Mouse (Mus musculus) thymus, postnatal 14 days (tissue): ENCODE results near the gene Dapk3.

ENCODE experiments used
- DNase-seq: peaks from one replicate; pipeline ENCODE4 v3.0.0; 2021

Gene Dapk3

DNA sequence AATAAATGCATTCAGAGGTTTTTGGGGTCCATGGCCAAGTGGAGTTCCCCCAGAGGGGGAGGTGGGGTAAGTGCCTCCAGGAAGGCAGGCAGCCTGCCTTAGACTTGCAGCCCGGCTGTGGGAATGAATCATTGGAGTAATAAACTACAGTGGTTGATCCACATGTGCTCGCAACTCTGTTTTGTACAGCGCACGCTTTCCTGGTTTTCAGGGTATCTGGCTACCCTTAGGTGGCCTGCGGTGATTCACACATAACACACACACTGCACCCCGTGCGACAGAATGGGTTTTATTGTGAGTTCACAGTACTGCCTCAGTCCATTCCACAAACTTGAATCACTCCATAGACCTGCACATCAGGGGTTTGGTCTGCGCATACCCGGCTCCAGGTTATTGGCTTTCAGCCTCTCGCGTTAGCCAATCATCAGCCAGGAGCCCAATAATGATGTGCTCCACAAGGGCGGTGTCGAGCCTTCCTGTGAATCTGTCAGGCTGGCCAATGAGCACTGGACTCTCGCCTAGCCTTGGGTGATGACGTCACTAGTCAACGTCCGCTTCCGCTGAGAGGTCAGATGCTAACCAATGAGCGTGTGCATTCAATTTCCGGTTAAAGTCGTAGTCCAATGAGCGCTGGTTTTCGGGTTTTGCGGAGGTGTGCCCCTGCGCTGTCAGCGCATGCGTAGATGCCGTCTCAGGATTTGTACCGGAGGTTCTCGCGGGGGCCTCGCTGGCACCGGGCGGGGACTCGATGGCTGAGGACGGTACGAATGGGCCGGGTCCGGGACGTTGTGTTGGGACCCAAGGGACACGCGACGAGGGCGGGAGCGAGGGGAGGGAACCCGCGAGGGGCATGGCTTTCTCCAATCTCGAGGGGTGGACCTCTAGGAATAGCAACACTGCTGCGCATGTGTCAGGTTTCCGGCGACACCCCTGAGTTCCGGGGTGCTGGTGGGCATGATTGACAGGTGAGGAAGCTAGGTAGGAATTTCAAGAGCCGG is at the start of gene Dapk3:
Gene Dapk3 (plus strand): TSS at position 670 of the 998 bp plus-strand sequence.
- DNase-seq, result peak; percentile 94

DNA sequence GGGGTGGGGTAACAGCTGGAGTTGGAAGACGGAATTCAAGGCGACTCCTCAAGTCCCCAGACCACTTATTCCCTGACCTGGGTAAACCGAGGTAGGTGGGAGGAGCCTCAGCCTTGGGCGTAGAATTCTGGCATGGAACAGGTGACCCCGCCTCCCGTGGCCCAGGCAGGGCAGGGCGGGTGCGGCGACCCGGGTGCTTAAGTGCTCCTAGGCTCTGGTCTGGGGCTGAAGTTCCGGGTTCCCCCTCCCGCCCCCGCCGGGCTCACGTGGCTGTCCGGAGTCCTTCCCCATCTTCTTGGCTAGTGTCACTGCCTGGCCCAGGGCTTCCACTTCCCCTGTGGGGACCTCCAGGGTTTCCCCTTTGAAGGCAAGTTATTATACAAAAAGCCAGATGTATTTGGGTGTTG is 48.6 kb upstream of the Dapk3 start:
- peak; percentile 49 for DNase-seq

DNA sequence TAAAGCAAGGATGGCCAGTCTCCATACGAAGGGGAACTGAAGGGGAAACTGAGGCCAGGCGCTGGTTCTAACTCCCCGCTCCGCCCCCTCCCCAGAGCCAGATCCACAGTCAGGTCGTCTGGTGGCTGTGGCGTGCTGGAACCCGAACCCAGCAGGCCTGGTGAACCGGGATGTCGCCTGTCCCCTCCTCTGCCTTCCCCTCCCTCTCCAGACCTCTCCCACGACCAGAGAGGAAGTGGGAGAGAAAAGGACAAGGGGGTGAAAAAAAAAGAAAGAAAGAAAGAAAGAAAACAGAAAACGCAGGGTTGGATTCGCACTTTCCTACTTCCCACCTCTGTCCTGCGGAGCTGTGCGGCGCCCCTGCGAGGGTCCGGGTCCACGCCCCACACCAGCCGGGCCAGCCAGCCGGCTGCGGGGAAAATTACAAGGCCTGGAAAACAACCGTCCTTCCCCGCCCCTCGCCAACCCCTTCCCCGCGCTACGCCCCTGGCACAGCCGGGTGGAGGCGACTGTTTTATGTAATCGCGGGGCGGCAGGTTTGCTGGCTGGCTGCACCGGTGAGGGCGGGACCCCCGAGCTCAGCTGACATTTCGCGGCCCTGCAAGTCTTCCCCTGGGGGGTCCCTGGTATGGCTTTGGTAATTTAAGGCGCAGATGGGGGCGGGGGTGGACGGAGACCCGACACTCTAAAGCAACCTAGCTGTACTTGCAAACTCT is 47.7 kb upstream of the Dapk3 start, which contains the start of gene Zbtb7a:
Gene Zbtb7a (plus strand): TSS at position 255 of the 716 bp plus-strand sequence.
- peak; percentile 56 for DNase-seq

DNA sequence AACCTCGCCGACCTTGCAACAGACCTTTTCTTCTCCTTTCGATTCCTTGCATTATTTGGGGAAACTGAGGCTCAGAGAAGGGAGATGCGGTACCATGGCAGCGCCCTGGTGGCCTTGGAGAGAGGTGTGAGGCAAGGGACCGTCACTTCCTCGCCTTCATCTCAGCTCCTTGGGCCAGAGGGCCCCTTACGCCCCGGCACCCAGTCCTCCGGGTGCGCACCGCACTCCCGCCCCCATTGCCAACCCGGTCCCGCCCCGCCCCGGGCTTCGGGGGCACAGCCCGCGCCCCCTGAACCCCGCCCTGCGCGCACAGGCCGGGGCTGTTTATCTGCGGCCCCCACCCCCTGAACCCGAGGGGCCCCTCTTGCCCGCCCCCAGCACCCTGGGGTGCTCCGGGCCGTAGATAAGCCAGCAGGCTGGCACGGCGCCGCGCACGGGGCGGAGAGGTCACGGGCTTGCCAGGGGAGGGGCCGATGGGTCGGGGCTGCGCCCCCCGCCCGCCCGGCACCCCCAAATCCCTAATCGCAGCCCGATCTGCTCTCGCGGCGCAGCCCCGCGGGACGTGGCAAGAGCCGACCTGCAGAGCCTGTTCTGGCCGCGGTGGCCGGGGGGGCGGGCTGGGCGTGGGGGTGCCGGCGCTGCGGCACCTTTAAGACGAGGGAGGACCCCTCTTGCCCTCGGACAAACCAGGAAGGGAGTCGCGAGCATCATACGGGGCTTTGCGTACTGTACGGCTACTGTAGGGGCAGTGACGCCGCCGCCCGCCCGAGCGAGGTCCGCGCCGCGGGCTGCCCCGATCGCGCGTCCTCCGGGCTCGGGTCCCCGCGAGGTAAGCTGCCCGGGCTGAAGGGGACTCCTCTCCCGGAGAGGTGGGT is 46.7 kb upstream of the Dapk3 start:
- DNase-seq, result peak; percentile 74

DNA sequence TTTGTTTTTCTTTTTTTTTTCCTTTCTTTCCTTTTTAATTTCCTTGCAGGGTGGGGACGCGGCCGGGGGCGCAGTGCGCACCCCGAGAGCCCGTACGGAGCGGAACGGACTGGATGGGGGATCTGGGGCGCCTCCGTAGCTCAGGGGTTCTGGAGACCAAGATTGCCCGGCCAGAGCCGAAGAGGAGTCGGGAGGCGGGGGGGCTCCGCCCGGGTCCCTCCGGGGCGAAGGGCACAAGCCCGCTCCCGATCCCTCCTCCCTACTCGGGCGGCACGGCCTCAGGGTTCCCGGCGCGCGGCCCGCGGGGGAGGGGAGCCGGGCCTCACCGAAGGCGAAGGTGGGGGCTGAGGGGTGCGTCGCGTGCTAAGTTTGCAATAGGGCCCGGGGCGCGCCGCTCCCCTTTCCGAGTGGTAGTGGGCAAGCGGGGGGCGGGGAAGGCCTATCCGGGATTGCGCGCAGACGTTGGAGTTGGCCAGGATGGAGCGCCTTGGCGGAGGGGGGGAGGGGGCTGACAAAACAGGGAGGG is 46.0 kb upstream of the Dapk3 start:
- peak; percentile 90 for DNase-seq

DNA sequence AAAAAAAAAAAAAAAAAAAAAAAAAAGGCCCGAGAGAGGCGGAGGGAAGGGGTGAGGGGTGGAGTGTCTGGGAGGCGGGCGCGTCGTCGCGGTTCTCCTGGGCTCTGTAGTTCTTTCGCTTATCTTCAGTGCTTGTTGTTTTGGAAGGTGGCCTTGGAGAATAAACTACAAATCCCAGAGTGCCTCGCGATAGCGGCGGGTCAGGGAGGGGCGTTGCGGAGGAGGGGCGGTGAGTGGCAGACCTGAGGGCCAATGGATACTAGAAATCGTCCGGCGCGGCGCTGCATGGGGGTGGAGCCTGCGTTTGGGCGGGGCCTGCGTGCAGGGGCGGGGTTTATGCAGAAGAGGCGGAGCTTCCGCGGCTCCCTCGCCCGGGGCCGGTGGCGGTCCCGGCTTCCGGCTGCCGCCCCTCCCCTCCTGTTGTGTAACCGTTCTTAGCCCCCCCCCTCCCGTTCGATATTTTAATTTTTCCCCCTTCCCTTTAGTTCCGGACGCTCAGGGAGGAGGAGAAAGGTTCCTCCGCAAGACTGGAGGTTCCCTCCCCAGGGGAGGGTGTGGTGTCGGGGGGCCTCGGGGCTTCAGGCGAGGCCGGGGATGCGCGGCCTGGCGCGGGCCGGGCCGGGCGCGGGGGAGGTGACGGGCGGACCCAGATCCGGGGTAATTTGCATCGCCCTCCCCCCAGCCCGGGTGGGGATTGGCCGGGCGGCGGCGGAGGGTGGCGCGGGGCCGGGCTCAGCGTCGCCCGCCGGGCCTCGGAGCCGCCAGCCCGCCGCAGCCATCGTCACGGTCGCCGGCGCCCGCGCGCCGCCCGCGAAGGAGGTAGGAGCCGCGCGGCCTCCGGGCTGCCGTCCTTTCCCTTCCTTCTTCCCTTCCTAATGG is 45.3 kb upstream of the Dapk3 start:
- peak; percentile 99 for DNase-seq

DNA sequence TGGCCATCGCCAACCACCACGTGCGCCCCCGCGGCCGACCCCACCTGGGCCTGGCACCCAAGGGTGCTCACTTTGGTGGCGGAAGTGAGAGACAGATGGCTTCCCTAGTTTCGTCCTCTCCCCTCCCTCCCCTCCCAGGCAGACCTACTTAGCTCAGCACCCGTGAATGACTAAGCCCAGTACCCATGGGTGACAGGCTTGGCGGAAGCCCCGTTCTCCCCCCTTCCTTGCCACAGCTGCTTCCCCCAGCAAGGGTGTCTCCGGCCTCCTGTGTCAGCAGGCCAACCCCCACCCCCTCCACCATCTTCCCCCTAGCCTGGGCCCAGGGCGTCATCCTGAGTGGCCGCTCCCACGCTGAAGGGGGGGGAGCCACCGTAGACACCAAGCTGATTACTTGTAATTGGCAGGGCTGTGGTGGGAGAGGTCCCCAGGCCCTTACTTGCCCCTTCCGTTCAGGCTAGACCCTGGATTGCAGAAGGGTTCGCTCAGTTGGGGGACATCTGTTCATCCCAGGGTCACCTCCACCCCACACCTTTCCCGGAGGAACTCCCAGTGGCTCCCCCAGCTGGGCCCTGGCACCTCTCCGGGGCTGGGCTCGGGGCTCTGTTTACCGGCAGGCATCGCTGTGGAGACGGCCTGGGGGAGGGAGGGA is 44.5 kb upstream of the Dapk3 start:
- no peak for DNase-seq

DNA sequence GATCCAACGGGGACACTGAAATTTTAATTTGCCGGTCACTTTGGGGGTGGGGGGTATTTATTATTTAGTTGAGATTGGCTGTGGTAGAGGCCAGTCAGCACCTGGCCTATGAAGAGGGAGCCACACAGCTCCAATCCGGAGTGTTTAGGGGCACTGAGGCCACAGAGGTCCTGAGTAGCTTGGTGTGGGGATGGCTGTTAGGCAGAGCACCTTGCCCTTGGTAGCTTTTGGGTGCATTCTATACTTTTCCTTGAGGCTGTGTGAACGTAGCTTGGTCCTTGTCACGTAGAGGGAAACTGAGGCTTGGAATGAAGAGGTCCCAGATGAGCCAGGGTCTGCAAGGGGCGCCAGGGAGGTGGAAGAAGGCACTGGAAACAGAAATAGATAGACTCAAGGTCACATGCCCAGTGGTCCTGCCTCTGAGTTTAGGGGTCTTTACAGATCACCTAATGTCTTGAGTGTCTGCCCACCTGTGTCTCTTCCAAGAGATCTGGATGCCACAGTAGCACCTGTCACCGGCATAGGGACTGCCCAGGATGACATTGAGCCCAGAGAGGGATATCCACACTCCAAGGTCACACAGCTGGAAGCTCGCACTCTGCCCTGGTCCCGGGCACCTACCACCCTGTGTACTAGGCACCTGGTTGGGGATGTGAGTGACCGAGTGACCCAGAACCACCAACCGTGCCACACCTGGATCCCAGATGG is 43.8 kb upstream of the Dapk3 start:
- DNase-seq, result no peak

DNA sequence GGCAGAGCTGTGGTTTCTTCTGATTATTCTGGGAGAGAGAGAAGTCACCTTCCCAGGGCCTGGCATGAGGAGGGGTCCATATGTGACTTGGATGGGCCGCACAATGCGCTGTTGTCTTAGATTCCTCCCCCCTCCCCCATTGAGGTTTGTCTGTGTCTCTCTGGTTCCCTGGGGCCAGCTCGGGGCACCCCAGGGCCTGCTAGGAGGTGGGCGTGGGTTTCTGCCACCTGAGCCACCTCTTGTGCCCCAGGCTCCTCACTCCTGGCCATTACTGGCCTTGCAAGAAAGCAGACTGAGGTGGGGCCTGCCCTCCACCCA is 43.3 kb upstream of the Dapk3 start:
- no peak for DNase-seq

DNA sequence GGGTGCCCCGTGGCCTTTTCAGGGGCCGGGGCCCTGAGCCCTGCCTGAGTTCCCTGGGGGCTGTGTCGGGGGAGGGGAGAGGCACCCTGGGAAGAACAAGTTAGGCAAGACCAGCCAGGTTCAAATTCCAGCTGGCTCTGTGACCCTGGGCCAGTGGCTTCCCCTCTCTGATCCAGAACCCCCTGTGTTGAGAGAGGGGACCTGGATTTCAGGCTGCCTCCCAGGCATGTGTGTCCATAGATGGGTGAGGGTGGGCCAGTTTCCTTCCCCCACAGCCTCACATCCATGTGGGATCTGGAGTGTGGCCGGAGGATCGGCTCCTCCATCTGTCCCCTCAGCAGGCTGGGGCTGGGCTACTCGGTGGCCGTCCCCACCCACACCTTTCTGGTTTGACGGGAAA is 42.8 kb upstream of the Dapk3 start:
- no peak for DNase-seq

DNA sequence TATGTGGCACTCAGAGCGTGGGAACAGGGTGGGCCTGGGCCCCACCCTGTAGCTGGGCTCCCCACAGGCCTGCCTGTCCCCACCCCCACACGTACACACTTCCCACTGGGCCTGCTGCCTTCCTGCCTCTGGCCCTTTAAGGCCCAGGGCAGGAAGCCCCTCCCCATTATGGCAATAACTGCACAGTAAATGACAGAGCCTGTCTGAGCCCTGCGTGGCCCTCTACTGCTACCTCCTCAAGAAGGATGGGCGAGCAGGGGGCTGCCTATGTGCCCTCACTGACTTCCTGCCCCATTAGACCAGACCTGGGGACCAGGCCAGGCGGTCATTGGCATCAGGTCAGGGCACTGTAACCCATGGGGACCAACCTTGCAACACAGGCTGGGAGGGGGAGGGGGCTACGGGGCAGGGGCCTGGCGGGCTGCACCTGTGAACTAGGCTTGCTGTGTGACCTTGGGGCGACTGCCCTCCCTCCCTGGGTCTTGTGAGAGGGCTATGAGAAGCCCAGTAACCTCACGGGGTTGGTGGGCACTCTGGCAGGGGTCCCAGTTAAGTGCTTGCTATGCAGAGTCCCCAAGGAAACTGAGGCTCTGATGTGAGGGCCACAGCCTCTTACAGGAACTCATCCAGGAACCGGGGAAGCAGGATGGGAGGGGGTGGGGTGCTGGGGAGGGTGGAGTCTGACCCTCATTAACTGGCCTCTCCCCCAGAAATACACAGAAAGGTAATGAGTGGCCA is 41.9 kb upstream of the Dapk3 start:
- DNase-seq, result peak; percentile 48

DNA sequence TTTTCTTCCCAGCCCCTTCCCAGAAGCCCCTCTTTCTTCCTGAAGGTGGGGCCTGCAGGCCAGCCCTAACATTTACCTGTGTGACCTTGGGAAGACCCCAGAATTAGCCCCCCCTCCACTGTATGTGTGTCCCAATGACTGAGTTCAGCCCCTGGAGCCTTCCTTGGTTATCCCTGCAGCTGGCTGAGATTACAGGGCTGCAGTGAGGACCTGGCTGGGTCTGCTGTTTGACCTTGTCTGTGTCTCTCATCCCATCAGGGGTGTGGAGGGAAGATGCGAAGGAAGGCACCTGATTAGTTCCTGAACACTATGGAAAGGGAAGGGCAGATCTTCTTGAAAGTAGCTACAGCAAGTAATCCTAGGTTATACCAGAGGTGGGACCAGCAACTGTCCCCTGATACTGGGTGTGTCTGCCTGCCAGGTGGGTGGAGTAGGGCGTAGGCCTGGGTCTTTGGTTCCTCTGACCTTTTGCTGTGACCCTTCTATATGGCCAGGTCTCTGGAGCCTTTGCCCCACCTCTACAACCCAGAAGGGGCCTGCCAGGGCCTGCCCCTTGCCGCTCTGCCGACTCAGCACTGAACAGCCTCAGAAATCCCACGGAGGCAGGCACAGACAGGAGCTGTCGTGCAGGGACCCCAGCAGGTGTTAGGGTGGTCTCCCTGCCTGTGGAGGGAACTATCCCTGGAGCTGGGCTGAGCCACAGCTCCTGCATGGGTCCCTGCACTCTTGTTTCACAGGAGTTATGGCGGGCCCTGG is 41.2 kb upstream of the Dapk3 start:
- no peak for DNase-seq

DNA sequence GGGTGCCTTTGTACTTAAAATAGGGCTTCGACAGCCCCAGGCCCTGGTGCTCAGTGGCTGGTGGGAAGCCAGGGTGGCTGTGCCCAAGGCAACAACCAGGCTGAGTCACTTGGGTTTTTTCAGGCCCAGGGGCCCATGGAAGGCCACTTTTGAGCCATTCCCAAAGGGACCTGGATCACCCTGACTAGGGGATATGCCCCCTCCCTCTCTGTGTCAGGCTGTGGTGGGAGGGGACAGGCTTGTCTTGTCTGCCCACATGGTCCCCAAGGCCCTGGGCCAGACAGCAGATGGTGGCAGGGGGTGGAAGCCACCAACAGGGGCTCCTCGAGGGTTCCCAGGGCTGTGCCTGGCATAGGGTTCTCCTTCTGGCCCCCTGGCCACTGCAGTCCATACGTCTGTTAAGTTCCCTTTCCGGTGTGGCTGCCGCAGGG is 40.2 kb upstream of the Dapk3 start:
- no peak for DNase-seq

DNA sequence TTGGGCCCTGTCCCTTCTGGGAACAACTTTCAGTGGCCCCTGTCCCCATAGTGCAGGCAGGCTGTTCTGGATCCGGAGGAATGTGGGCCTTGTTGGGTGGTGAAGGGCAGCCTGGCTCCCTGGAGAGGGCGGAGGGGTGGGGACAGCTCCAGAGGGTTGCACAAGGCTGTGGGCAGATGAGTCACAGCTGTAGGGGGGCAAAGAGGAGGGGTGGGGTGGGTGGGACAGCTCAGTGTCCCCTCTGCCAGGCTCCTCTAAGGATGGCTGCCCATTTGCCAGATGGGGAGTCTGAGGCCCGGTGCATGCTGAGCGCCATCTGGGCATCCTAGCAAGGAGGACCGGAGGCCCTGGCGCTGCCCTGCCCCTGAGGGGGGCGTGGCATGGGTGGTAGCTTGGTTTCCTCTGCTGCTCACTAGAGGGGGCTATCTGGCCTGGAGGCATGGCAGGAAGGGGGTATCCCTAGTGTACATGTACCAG is 39.6 kb upstream of the Dapk3 start:
- DNase-seq, result peak; percentile 28

DNA sequence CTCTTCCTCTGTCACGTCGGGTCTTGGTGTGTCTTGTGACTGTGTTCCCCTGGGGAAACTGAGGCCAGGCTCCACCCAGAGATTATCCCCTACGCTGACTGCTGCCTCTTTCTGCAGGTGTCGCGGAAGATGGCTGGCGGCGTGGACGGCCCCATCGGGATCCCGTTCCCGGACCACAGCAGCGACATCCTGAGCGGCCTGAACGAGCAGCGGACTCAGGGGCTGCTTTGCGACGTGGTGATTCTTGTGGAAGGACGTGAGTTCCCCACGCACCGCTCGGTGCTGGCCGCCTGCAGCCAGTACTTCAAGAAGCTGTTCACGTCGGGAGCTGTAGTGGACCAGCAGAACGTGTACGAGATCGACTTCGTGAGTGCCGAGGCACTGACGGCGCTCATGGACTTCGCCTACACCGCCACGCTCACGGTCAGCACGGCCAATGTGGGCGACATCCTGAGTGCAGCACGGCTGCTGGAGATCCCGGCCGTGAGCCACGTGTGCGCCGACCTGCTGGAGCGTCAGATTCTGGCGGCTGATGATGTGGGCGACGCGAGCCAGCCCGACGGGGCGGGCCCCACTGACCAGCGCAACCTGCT is 38.9 kb upstream of the Dapk3 start:
- DNase-seq, result no peak

DNA sequence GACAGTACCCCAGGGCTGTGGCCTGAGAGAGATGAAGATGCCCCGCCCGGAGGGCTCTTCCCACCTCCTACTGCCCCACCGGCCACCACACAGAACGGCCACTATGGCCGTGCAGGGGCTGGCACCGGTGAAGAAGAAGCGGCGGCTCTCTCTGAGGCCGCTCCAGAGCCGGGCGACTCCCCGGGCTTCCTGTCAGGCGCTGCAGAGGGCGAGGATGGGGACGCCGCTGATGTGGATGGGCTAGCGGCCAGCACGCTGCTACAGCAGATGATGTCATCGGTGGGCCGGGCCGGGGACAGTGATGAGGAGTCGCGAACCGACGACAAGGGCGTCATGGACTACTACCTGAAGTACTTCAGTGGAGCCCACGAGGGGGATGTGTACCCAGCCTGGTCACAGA is 38.1 kb upstream of the Dapk3 start:
- DNase-seq, result no peak

DNA sequence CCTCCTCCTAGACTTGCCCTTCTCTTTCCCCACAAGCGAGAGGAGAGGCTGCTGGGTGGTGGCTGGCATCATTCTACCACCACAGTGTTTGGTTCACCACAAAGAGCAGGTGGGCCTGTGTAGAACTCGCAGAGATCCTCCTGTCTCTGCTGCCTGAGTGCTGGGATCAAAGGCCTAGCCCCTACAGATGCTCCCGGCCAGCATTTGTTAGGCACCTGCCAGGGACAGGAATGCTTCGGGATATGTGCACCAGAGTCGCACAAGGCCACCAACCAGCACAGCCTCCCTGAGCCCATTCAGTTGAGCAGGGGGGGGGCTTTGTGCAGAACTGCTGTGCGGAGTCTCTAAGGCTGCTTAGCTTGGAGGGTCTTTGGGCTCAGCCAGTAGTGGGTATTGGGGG is 37.5 kb upstream of the Dapk3 start:
- no peak for DNase-seq

DNA sequence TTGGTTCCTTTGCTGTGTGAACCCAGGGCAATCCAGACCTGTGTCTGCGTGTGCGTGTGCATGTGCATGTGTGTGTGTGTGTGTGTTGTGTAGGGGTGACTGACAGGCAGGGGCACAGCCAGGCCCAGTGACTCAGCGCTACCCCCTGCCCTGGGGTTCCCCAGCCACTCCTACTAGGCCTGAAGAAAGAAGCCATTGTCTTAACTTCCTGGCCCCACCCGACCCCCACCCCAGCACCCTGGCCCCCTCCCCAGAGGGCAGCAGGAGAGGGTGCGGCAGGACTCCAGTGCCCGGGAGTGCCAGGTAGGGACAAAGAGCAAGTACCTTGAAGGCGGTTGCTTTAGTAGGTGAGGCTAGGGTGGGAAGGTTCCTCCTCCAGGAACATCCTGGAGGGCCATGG is 37.0 kb upstream of the Dapk3 start:
- no peak for DNase-seq
